Mouse (Mus musculus) layer of hippocampus, adult 2 months (tissue): ENCODE data around the gene Rasal1. TPM values are rescaled to one million over a fixed set of nuclear protein-coding genes. Genes with fewer than 3 reads are reported as not detected.

ENCODE experiments used
- DNase-seq, 2 experiments: peaks; one replicate each; pipeline ENCODE4 v3.0.0; 2022; ENCODE audit warnings: low spot score in 2 of 2
- H3K27ac ChIP-seq: fragments of 200-600 bp; 2 replicates; pipeline ENCODE4 v1.8.1; 2022
- H3K4me3 ChIP-seq: fragments of 200-600 bp; 2 replicates; pipeline ENCODE4 v1.8.1; 2022; ENCODE audit warnings: mild to moderate bottlenecking
- CTCF ChIP-seq: fragments of 200-600 bp; conservative IDR thresholded peaks from 2 replicates; pipeline ENCODE4 v1.8.1; 2022; ENCODE audit warnings: antibody characterized with exemption, mild to moderate bottlenecking, moderate library complexity
- total RNA-seq, 2 experiments: library from RNA; stranded (reverse); gene quantifications; 2 replicates each; pipeline ENCODE4 v1.2.3; 2021

The Rasal1 gene
- total RNA-seq, 2 experiments from 2014 or later = 91.9 to 96.6 TPM

DNA sequence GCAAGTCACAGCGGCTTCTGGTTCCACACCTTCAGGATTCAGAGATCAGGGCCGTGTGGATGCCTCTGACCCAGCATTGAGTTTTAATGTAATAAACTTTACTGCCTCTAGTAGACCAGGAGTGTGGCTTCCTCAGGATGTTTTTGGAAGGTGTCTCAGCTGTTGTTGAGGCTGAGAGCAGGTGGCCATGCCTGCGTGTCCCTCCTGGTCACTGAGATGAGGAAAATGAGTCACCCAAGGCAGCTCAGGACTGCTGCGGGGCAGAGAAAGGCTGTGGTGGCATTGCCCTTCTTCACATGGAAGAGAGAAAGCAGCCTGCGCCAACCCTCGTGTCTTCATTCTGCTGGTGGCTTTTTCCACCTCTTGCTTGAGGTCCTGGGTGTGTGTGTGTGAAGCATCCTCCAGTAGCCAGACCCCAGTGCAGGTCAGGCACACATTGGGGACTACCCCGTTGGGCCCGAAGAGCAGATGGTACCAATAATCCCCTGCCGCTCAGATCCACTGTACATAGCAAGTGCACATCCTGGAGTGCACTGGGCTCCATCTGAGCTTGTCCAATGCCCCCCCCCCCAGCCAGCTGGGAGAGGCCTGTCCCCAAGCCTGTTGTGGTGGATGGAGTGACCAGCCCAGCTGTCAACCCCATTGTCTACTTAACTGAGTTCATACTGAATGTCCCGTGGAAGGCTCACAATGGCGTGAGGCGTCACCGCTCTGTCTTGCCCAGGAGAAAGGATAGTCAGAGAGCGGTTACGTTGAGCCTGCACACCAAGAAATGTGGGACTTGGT lies 20.9 kb upstream of the Rasal1 start:
- no peak for TF ChIP-seq CTCF
- Histone ChIP-seq H3K4me3 (no peak overlapping the region), H3K27ac (no peak overlapping the region)
- no peak for DNase-seq

DNA sequence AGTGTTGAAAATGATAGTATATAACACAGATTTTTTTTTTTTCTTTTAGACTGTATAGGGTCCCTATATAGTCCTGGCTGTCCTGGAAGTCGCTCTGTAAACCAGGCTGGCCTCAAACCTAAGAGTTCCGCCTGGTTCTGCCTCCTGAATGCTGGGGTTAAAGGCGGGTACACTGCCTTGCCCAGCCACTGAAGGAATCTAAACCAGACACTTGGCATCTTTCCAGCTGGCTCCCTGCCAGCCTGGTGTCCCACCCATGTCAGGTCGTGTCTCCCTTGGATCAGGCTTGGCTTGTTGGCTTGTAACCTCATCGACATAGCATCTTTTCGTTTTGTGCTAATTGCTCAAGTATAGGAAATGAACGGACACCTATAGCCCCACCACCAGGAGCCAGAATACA lies 20.0 kb upstream of the Rasal1 start:
- DNase-seq = no peak
- Histone ChIP-seq H3K4me3 (no peak overlapping the region), H3K27ac (no peak overlapping the region)
- no peak for TF ChIP-seq CTCF

DNA sequence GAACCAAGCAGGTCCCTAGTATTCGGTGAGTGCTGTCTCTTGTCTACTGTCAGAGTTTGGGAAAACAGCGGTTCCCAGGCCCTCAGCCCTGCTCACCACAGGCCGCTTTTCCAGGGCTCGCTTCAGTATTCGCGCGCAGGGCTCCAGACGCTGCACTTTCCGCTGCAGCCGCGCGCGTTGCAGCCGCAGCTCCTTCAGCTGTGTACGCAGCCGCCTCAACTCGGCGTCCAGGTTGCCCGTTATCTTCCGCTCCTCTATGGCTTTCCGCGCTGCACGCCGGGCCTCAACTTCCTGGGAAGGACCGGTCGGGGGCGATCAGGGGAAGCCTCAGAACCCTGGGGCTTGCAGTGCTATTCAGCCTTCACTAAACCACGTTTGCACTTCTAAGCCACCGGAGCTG lies 17.5 kb upstream of the Rasal1 start:
- H3K27ac ChIP-seq = no peak overlapping the region
- no peak for TF ChIP-seq CTCF
- no peak for DNase-seq
- no peak overlapping the region; the same call in 1 of the 2 replicates for H3K4me3 ChIP-seq

GRCm38 (mm10) chr5:120631892-120632291 lies 16.7 kb upstream of the Rasal1 start:
- no peak overlapping the region for H3K27ac ChIP-seq
- DNase-seq = no peak
- no peak overlapping the region for H3K4me3 ChIP-seq
- TF ChIP-seq CTCF = peak; percentile 50

GRCm38 (mm10) chr5:120634131-120634530 lies 14.5 kb upstream of the Rasal1 start, which contains the start of gene Cfap73:
TSS of gene Cfap73 (minus strand) at chr5:120634235.
- Histone ChIP-seq H3K4me3 (no peak within 1 kb of the TSS), H3K27ac (no peak within 1 kb of the TSS)
- no peak for DNase-seq
- TF ChIP-seq CTCF = no peak

GRCm38 (mm10) chr5:120634860-120635259 lies 13.8 kb upstream of the Rasal1 start:
- H3K27ac ChIP-seq = no peak overlapping the region
- DNase-seq = no peak
- no peak for TF ChIP-seq CTCF
- no peak overlapping the region for H3K4me3 ChIP-seq

DNA sequence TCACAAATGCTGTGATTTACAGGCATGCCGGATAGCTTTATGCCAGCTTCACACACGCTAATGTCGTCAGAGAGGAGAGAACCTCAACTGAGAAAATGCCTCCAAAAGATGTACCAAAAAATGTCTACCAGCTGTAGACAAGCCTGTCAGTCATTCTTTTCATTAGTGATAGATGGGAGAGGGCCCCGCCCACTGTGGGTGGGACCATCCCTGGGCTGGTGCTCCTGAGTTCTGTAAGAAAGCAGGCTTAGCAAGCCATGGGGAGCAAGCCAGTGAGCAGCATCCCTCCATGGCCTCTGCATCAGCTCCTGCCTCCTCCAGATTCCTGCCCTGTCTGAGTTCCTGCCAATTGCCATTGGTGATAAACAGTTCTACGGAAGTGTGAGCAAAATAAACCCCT lies 13.0 kb upstream of the Rasal1 start:
- DNase-seq = no peak
- H3K27ac ChIP-seq = no peak overlapping the region
- TF ChIP-seq CTCF = no peak
- H3K4me3 ChIP-seq = no peak overlapping the region

GRCm38 (mm10) chr5:120640094-120640493 lies 8.5 kb upstream of the Rasal1 start:
- no peak for TF ChIP-seq CTCF
- peak overlapping the region; percentile 77 for H3K27ac ChIP-seq
- H3K4me3 ChIP-seq = no peak overlapping the region
- DNase-seq = no peak

- Histone ChIP-seq H3K4me3 (no peak overlapping the region), H3K27ac (no peak overlapping the region)
- no peak for TF ChIP-seq CTCF
- DNase-seq = no peak
Observed at GRCm38 (mm10) chr5:120643365-120644085, 5.1 kb upstream of the Rasal1 start.

GRCm38 (mm10) chr5:120644227-120644626 lies 4.4 kb upstream of the Rasal1 start:
- H3K4me3 ChIP-seq = no peak overlapping the region
- DNase-seq = no peak
- H3K27ac ChIP-seq = no peak overlapping the region

DNA sequence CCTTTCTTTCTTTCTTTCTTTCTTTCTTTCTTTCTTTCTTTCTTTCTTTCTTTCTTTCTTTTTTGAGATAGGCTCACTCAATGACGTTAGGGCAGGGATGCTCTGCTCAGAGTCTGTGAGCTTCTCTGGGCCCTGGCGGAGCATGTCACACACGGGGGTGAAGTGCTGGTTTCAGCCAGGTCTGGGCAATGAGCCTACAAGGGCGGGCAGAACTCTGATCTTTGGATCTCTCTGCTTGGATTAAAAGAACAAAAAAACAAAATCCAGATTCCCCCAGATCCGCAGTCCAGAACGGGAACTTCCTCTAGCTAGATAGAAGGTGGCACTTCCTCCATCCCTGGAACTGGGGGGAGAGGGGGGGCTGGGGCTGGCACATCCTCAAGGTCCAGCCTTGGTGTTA lies 2.8 kb upstream of the Rasal1 start:
- DNase-seq = no peak
- no peak overlapping the region for H3K27ac ChIP-seq
- no peak overlapping the region for H3K4me3 ChIP-seq
- TF ChIP-seq CTCF = no peak

More at GRCm38 (mm10) chr5:120644227-120644626, 4.4 kb upstream of the Rasal1 start:
- no peak for TF ChIP-seq CTCF

DNA sequence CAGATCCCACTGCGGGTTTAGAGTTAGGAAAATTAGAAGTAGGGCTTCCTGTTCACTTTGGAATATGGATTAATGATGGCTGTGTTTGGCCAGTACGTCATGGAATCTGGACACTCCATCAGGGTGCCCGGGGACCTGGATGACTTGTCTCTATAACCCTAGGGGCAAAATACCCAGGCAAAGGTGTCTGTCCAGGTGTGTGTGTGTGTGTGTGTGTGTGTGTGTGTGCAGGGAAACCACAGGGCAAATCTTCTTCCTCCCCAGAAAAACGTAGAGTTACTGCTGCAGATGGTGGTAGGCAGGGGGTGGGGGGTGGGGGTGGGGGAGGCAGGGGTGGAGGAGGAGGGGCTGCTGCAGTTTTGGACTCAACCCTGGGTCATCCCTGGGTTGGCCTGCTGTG lies 1.3 kb upstream of the Rasal1 start:
- TF ChIP-seq CTCF = no peak
- Histone ChIP-seq H3K4me3 (no peak overlapping the region), H3K27ac (no peak overlapping the region; the same call in 1 of the 2 replicates)
- DNase-seq = no peak

DNA sequence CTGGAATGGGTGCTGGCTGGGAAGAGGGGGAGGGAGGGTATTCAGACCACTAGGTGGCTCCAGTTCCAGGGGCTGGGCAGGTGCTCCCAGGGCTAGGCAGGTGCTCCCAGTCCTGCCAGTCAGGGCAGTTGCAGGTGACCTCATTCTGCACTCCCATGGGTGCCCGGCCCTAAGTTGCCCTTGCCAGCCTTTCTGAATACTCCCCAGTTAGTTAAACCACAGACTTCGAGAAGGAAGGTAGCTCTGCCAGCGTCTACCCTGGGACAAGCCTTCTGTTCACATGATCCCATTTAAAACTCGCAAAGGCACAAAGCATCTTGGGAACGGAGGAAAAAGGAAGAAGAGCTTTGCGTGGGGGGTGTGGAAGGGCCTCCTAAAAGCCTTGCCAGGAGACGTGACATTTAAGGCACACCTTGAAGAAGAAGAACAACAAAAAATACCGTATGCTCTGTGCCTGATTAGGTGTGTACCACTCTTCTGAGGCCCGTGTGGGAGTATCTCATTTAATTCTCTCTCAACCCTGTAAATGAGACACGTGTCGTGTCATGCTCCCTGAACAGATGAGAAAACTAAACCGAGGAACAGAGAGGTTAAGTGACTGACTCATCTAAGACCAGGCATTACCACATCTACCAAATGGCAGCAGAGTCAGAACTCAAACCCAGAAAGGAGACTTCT lies 659 bp upstream of the Rasal1 start:
- peak overlapping the region; percentile 71 for H3K4me3 ChIP-seq
- no peak for DNase-seq
- peak overlapping the region; percentile 86 for H3K27ac ChIP-seq
- peak; percentile 50 for TF ChIP-seq CTCF
